Mouse (Mus musculus) left cerebral cortex, postnatal 4 days (tissue): Measurements from ENCODE around the gene Lgals4. TPM values are rescaled to one million over a fixed set of nuclear protein-coding genes. Genes with fewer than 3 reads are reported as not detected.

ENCODE experiments used
- DNase-seq: peaks from one replicate; pipeline ENCODE4 v3.0.0-alpha.2; 2022
- intact Hi-C: fragments of 180-260 bp; cut with DNase I; formaldehyde crosslinking; loops from one replicate; pipeline ENCODE4 v1.15.1; 2025
- total RNA-seq, 2 experiments: library from RNA; stranded (reverse); gene quantifications; 2 replicates each; pipeline ENCODE4 v1.2.3; 2021

The Lgals4 gene
- total RNA-seq, 2 experiments from 2014 or later: 3.6 to 4.6 TPM

GRCm38 (mm10) chr7:28807641-28808220 lies 25.9 kb upstream of the Lgals4 start:
- intact Hi-C loops: no loop called here
- no peak for DNase-seq

GRCm38 (mm10) chr7:28808221-28808941 lies 25.3 kb upstream of the Lgals4 start, which contains the start of gene Hnrnpl:
Hnrnpl (plus strand) TSS chr7:28808541.
- intact Hi-C loops: no loop called here
- no peak for DNase-seq

GRCm38 (mm10) chr7:28808957-28809393 lies 24.7 kb upstream of the Lgals4 start:
- intact Hi-C loops: no loop called here
- peak; percentile 98 for DNase-seq

GRCm38 (mm10) chr7:28809401-28810089 lies 24.1 kb upstream of the Lgals4 start:
- DNase-seq: peak; percentile 67
- intact Hi-C loops: no loop called here

GRCm38 (mm10) chr7:28810107-28811066 lies 23.3 kb upstream of the Lgals4 start:
- intact Hi-C loops: no loop called here
- peak; percentile 98 for DNase-seq

GRCm38 (mm10) chr7:28811228-28811627 lies 22.4 kb upstream of the Lgals4 start:
- DNase-seq: peak; percentile 99
- intact Hi-C loops: no loop called here

- intact Hi-C loops: no loop called here
- DNase-seq: no peak
Measured at GRCm38 (mm10) chr7:28811640-28812275, 21.9 kb upstream of the Lgals4 start.

- intact Hi-C loops: no loop called here
- DNase-seq: no peak
Measured at GRCm38 (mm10) chr7:28812436-28812835, 21.2 kb upstream of the Lgals4 start.

GRCm38 (mm10) chr7:28812949-28813348 lies 20.7 kb upstream of the Lgals4 start:
- intact Hi-C loops: no loop called here
- no peak for DNase-seq

GRCm38 (mm10) chr7:28814306-28815034 lies 19.2 kb upstream of the Lgals4 start:
- DNase-seq: no peak
- intact Hi-C loops: no loop called here

GRCm38 (mm10) chr7:28815230-28815629 lies 18.4 kb upstream of the Lgals4 start:
- no peak for DNase-seq
- intact Hi-C loops: no loop called here

GRCm38 (mm10) chr7:28816201-28816600 lies 17.5 kb upstream of the Lgals4 start:
- intact Hi-C loops: no loop called here
- no peak for DNase-seq

GRCm38 (mm10) chr7:28816920-28817319 lies 16.7 kb upstream of the Lgals4 start:
- no peak for DNase-seq
- intact Hi-C loops: no loop called here

- no peak for DNase-seq
- intact Hi-C loops: no loop called here
Measured at GRCm38 (mm10) chr7:28817524-28817923, 16.1 kb upstream of the Lgals4 start.

GRCm38 (mm10) chr7:28817957-28818356 lies 15.7 kb upstream of the Lgals4 start:
- DNase-seq: no peak
- intact Hi-C loops: no loop called here

GRCm38 (mm10) chr7:28818436-28818835 lies 15.2 kb upstream of the Lgals4 start:
- no peak for DNase-seq
- intact Hi-C loops: no loop called here

- no peak for DNase-seq
- intact Hi-C loops: no loop called here
Measured at GRCm38 (mm10) chr7:28818861-28819452, 14.7 kb upstream of the Lgals4 start.

- no peak for DNase-seq
- intact Hi-C loops: no loop called here
Measured at GRCm38 (mm10) chr7:28819571-28819970, 14.1 kb upstream of the Lgals4 start.
